Mouse (Mus musculus) layer of hippocampus, adult 9-10 months (tissue): Measurements from ENCODE around the gene Lgr6.

Experiments used
- DNase-seq: peaks from one replicate; pipeline ENCODE4 v3.0.0; 2022; ENCODE audit warnings: low spot score

Gene Lgr6

DNA sequence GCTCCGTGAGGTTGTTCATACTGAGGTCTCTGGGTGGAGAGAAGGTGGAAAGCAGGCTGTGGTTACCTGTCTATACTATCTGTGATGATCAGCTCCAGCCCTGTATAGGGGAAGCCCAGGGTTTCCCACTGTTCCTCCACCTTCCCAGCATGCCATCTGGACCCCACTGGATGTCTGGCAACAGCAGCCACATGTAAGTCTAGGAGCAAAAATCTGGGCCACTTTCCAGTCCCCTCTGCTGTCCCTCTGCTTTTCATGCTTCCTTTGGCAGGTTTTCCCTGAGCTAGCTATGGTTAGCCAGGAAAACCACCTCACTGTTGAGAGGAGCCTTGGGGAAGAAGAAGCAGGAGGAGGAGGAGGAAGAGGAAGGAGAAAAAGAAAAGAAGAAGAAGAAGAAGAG is 29.8 kb downstream of the Lgr6 start:
- no peak for DNase-seq

- DNase-seq = no peak
Measured at GRCm38 (mm10) chr1:135072643-135073042, 32.4 kb downstream of the Lgr6 start.

GRCm38 (mm10) chr1:135069841-135070240 is 35.2 kb downstream of the Lgr6 start:
- no peak for DNase-seq

GRCm38 (mm10) chr1:135064525-135064924 is 40.6 kb downstream of the Lgr6 start:
- DNase-seq = no peak

DNA sequence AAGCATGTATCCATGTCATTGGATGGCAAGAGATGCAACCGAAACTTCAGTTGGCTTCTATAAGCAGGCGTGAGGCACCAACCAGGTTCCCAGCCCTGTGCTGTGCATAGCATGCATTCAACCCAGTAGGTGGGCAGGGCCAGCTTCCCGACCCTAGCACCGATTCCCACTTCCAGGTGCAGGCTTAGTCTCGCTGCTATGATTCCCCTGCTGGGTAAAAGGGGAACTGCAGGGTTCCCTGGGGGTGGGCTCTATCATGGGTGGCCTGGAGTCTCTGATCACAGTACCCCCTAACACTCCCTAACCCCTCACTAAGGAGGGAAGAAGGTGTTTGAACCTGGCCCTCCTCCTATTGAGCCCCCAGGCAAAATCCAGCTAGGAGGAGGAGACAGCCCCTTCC is 42.1 kb downstream of the Lgr6 start:
- DNase-seq = no peak

DNA sequence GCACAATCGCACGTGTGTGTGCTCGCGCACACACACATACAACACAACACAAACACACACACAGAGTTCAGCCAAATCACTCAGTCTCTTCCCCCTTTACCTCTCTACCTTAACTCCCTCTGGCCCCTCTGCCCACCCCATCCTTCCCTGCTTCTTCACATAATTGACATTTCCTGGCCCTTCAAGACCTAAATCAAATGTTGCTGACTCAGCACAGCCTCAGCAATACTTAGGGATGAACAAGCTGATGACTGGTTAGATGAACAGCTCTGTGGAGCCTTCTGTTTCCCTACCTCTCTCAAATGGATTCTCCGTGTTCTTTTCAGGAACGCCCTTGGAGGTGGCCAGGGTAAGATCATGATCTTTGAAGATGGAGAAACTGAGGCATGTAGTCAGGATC is 43.8 kb downstream of the Lgr6 start:
- no peak for DNase-seq

DNA sequence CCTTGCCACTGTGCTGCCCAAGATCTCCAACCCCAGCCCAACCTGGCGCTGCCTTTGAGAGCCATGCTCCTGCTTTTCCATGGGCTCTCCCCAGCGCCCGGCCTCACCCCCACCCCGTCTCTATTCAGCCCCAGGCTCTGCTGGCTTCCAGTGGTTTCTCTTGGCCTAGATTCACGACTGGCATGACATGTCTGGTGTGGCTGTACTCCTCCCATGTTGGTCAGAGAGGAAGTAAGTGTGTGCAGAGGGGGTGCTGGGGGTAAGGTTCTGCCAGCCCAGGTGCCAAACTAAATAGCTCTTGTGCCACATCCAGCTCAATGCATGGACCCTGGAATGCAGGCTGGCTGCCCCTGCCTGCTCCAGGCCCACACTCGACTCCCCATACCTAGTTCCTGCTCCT is 44.9 kb downstream of the Lgr6 start:
- no peak for DNase-seq

DNA sequence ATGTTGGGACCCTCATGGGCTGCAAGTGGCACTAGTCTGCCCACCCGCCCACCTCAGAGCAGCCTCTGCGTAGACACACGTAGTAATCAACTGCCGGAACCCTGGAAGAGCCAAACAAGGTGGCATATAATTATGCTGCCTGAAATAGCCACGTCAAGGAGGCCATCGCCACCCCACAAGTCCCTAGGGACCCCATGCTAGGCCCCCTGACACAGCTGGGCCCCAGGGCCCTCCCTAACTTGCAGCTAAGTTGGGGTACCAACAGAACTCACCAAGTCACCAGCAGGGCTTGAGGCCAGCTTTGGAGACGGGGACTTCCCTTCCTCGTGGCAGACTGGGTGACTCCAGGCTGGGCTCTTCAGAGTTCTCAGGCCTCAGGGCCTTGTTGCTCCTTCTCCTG is 48.2 kb downstream of the Lgr6 start:
- no peak for DNase-seq

DNA sequence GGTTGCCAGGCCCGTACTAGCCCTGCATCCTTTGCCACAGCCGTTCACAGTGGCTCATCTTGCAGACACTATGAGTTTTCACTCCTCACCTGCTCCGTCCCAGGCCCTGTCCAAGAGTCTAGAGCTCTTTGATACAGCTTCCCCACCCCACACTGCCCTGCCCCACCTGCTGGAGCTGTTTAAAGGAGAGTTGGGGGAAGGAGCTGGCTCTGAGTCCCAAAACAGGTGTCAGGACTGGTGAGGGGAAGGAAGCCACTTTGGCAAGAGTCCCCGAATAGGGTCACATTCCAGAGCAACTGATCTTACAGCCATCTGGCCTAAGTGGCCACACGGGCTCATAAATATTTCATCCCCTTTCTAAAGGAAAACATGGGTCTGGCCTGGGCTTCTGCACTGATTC is 51.0 kb downstream of the Lgr6 start:
- DNase-seq = no peak

DNA sequence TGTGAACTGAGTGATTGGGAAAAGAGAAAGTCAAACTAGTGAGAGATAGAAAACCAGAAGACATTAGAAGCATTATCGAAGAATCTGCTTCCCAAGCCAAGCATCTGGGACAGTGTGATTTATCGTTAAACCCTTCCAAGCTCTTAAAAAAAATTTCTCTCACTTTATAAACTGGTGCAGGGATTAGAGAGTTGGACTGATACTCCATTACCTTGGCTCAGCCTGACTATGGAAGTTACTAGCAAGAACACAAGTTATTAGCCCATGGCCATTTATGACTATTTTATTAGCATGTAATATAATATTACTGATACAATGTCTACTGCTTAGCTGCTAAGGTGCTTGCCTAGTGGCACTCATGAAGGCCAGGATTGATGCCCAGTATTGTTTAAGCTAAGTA is 60.6 kb downstream of the Lgr6 start:
- no peak for DNase-seq

DNA sequence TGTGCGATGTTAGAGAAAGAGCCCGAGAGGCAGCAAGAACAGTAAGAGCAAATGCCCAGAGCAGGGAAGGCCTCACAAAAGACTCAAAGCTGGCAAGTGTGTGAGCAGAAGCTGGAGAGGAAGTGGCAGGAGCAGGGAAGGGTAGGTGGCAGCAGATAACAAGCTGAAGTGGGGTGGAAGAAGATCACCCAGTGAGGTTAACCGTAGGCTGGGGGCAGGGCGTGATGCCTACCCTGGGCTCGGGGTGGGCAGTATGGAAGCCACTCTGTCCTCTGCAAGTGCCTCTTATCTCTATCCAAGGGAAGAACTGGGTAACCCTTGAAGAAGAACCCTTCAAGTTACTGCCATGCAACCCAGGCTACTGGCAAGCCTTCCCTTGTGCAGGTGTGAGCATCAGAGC is 68.8 kb downstream of the Lgr6 start:
- no peak for DNase-seq

- DNase-seq = no peak
Measured at GRCm38 (mm10) chr1:135032658-135033057, 72.4 kb downstream of the Lgr6 start.

GRCm38 (mm10) chr1:135030121-135030520 is 75.0 kb downstream of the Lgr6 start:
- DNase-seq = no peak

- no peak for DNase-seq
Measured at GRCm38 (mm10) chr1:135026275-135026674, 78.8 kb downstream of the Lgr6 start.

GRCm38 (mm10) chr1:135023583-135023982 is 81.5 kb downstream of the Lgr6 start:
- no peak for DNase-seq

GRCm38 (mm10) chr1:135021936-135022335 is 83.1 kb downstream of the Lgr6 start:
- DNase-seq = no peak

DNA sequence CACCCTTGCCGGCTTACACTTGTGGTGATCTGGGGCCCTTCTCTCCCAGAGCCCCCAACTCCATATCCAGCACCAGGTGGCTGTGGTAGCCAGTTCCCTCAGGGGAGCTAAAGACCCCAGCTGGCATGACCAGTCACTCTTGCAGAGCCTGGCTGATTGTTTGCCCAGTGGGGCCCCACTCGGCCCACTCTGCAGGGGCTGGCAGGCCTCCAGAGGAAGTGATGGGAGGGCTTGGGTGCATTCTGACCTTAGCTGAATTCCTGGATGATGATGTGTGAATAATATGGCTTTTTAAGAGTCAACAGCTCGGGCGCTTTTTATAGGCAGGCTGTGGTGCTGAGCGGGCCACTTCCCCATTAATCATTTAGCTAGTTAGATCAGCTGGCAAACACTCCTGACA is 84.1 kb downstream of the Lgr6 start:
- no peak for DNase-seq

GRCm38 (mm10) chr1:135020281-135020940 is 84.7 kb downstream of the Lgr6 start:
- no peak for DNase-seq

- no peak for DNase-seq
Measured at GRCm38 (mm10) chr1:135019775-135020167, 85.3 kb downstream of the Lgr6 start.

DNA sequence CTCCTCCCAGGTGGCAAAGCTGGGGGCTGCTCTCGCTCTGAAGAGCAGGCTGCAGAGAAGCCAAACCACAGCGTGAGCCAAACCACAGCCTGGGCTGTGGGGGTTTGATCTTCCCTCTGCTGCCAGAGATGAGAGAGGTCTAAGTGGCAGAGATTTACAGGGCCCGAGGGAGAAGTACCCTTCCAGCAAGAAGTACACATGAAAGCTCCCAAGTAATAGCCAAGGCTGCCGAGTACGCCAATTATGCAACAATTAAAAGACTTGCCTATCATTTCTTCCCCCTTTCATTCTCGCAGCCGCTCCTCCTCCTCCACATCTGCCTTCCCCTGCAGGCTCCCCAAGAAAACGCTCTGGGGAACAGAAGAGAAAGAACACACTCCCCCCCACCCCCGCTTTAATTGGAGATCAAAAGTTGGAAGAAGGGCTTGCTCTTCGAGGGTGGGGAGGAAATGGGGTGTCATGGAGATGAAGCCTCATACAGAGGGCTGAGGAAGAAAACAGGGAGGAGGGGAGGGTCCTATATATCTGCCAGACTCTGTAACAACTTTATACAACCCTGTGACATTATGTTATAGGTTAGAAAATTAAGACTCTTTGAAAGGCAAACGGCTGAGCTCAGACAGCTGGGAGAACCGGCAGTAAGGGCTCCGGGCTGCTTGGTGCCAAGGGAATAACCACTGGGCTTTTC is 85.8 kb downstream of the Lgr6 start:
- DNase-seq = no peak

- DNase-seq = no peak
Measured at GRCm38 (mm10) chr1:135017656-135018015, 87.4 kb downstream of the Lgr6 start.

- no peak for DNase-seq
Measured at GRCm38 (mm10) chr1:135016907-135017655, 88.0 kb downstream of the Lgr6 start.

- no peak for DNase-seq
Measured at GRCm38 (mm10) chr1:135014921-135015445, 90.1 kb downstream of the Lgr6 start.
